Mouse (Mus musculus) limb, embryonic 13.5 days (tissue): Measurements from ENCODE around the gene Disp1. TPM values are rescaled to one million over a fixed set of nuclear protein-coding genes. Genes with fewer than 3 reads are reported as not detected.

Experiments used
- ATAC-seq: fragments of 200-750 bp; cut with Nextera tagmentation; 2 replicates; pipeline ENCODE4 v1.8.0; 2017; ENCODE audit warnings: low read depth, moderate number of reproducible peaks, moderate TSS enrichment; ENCODE audit not compliant: low FRiP score
- H3K27ac ChIP-seq: fragments of 300-500 bp; sonication (generic); 2 replicates; pipeline ENCODE4 v1.5.1; 2015; ENCODE audit warnings: inconsistent platforms, mild to moderate bottlenecking, moderate library complexity
- H3K27me3 ChIP-seq: fragments of 300-500 bp; sonication (generic); 2 replicates; pipeline ENCODE4 v1.6.1; 2015; ENCODE audit warnings: mild to moderate bottlenecking, inconsistent platforms
- H3K36me3 ChIP-seq: fragments of 300-500 bp; sonication (generic); 2 replicates; pipeline ENCODE4 v1.6.1; 2015; ENCODE audit warnings: inconsistent platforms, mild to moderate bottlenecking, moderate library complexity
- H3K4me1 ChIP-seq: fragments of 300-500 bp; sonication (generic); 2 replicates; pipeline ENCODE4 v1.6.1; 2015; ENCODE audit warnings: inconsistent platforms
- H3K4me2 ChIP-seq: fragments of 300-500 bp; sonication (generic); replicated peaks from 2 replicates; pipeline ENCODE4 v1.6.1; 2015; ENCODE audit warnings: inconsistent platforms, mild to moderate bottlenecking, moderate library complexity
- H3K4me3 ChIP-seq: fragments of 300-500 bp; sonication (generic); 2 replicates; pipeline ENCODE4 v1.5.1; 2015; ENCODE audit warnings: moderate library complexity, mild to moderate bottlenecking, inconsistent platforms
- H3K9ac ChIP-seq: fragments of 300-500 bp; sonication (generic); 2 replicates; pipeline ENCODE4 v1.6.1; 2015; ENCODE audit warnings: mild to moderate bottlenecking, inconsistent platforms
- H3K9me3 ChIP-seq: fragments of 300-500 bp; sonication (generic); 2 replicates; pipeline ENCODE4 v1.6.1; 2016; ENCODE audit warnings: inconsistent platforms
- WGBS: fragments of 180-500 bp; shearing (Covaris S2); methylation state at CpG from one replicate; pipeline ENCODE4 v1.1.7; 2015; 5-methylcytosine and 5-hydroxymethylcytosine counted together
- polyA plus RNA-seq: library from polyadenylated mRNA; unstranded; fragments of >200 nt; fragmentation: Nextera tagmentation; extraction: Ambion mirVana; gene quantifications from 2 replicates; pipeline ENCODE4 v1.2.1, GENCODE M21; 2015

The Disp1 gene
- polyA plus RNA-seq, 1 experiment from 2014 or later, result 34.0 TPM

DNA sequence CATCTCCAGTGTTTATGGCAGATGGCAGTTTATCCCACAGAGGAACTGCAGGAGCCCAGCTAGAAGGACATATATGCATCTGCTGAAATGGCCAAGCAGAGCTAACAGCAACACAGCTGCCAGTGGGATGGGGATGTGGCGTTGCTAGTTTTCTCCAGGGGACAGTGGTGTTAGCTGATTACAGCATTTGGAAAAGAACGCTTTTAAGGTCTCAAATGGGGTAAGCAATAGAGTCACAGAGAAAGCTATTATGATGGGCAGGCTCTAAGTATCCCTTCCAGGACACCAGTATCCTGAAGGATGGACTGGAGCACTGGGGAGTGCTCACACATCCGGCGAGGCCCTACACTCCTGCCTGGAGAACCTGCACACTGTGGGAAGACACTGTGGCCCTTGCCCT is 129.0 kb downstream of the Disp1 start:
- Histone ChIP-seq H3K4me3 (no peak overlapping the region), H3K9me3 (no peaks in the 10 kb centered on the region), H3K27me3 (no peaks in the 10 kb centered on the region), H3K36me3 (peaks cover 90% of the 10 kb centered on the region), H3K4me1 (peaks cover 23% of the 10 kb centered on the region), H3K27ac (no peak overlapping the region), H3K4me2 (no peak overlapping the region), H3K9ac (no peak overlapping the region)
- ATAC-seq, result no peak
- WGBS, result 88% methylated on average over 4 of the region's 4 CpGs

DNA sequence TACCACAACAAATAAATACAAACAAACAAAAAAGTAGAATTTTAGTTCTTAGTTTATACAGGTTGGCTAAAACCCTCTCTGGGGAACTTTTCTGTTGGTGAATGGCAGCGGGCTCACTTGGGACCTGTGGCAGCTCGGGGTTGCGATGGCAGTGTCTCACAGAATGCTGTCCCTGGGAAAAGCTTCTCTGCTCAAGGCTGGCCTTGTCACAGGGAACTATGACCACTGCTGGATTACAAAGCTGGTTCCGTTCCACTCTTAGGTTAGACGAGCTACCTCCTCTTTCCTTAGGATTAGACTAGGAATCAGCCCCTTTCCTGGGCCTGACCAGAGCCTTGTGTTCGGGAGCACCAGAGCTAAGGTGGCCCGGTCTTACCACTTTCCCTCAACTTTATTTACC is 130.1 kb downstream of the Disp1 start:
- Histone ChIP-seq H3K4me2 (no peak overlapping the region), H3K9ac (no peak overlapping the region), H3K4me3 (no peak overlapping the region), H3K9me3 (no peaks in the 10 kb centered on the region), H3K27ac (no peak overlapping the region), H3K36me3 (peaks cover 90% of the 10 kb centered on the region), H3K27me3 (no peaks in the 10 kb centered on the region), H3K4me1 (peaks cover 26% of the 10 kb centered on the region)
- 93% methylated on average over 7 of the region's 7 CpGs for WGBS
- no peak for ATAC-seq

DNA sequence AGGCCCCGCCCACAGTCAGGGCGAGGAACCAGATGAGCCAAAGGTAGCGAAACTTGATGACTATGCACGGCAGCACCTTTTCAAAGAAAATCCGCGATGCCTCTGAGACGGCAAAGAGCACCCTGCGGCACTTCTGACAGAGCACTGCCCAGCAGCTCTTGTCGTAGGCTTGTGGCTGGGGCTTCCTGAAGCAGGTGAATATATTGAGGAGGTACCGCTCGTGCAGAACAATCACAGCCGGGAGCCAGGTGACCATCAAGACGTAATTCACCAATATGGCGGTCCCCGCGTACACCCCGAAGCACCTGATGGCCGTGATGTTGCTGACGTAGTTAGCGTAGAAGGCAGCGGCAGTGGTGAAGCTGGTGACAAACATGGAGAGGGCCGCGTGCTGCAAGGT is 132.7 kb downstream of the Disp1 start:
- peaks cover 87% of the 10 kb centered on the region for H3K36me3 ChIP-seq
- H3K27ac ChIP-seq, result no peak overlapping the region
- ATAC-seq, result no peak
- no peak overlapping the region for H3K4me2 ChIP-seq
- 97% methylated on average over 23 of the region's 23 CpGs for WGBS
- H3K9ac ChIP-seq, result no peak overlapping the region
- H3K9me3 ChIP-seq, result no peaks in the 10 kb centered on the region
- no peak overlapping the region for H3K4me3 ChIP-seq
- H3K4me1 ChIP-seq, result peaks cover 38% of the 10 kb centered on the region
- H3K27me3 ChIP-seq, result no peaks in the 10 kb centered on the region

DNA sequence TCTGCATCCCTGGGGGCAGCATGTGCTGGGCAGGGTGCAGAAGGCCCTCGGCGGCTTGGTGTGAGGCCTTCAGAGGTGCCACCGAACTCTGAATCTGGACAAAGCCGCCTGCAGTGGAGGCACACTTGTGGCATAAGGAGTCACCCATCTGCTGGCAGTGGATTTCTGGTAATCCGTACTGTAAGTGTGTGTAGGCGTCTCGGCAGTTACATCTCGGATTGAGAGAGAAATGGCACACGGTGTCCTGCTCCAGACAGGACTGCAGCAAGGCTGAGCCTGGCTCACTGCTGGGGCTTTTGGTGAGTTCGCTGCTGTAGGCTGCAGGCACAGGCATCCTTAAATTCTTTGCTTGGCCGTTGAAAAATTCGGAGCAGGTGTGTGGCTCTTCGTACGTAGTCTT is 134.5 kb downstream of the Disp1 start:
- 72% methylated on average over 14 of the region's 14 CpGs for WGBS
- no peak for ATAC-seq
- H3K4me2 ChIP-seq, result no peak overlapping the region
- H3K36me3 ChIP-seq, result peaks cover 72% of the 10 kb centered on the region
- H3K9me3 ChIP-seq, result no peaks in the 10 kb centered on the region
- peaks cover 46% of the 10 kb centered on the region for H3K4me1 ChIP-seq
- peak overlapping the region; percentile 33; the same call in 1 of the 2 replicates for H3K27ac ChIP-seq
- H3K9ac ChIP-seq, result no peak overlapping the region
- H3K27me3 ChIP-seq, result no peaks in the 10 kb centered on the region
- no peak overlapping the region for H3K4me3 ChIP-seq

DNA sequence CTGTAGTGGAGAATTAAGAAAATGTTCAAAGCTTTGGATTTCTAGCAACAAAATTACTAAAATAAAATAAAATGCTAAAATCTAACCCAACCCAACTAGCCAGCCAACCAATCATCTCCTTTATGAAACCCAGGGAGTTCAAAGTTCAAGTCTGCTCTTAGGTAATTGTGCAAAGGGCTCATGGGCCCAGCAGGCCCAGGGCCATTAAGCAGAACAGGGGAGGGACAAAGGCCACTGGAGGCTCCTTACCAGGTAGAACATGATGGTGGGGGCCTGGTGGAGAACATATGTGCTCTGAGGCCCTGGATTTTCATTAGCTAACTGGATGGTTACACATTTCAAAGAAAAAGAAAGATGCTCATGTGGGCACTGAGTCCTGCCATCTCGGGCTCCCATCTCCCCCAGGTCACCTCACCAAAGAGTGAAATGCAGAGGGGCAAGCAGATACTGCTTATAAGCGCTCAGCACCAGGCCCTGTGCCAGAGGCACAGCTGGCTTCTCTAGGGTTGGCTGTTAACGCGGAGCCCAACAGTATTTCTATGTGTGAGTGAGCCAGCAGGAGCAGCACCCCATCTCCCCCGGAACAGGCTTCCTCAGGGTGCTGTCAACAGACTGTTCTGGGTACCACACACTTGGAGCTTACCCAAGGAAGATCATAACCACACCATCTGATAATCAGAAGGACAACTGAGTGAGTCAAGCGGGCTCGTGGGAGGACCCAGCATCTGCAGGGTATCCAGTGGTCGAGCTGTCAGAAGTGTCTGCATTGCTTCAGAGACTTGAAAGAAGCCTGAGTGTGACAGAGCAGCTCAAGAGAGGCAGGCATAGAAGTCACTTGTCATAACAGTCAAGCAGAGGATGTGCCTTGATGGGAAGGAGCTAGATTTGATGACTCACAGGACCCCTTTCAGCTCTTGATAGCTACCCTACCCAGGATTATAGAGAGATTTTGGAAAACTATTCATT is 137.0 kb downstream of the Disp1 start:
- WGBS, result 68% methylated on average over 8 of the region's 8 CpGs
- Histone ChIP-seq H3K4me3 (no peak overlapping the region), H3K4me2 (no peak overlapping the region), H3K9ac (no peak overlapping the region), H3K27ac (peak overlapping the region; percentile 80; the same call in 1 of the 2 replicates), H3K27me3 (no peaks in the 10 kb centered on the region), H3K9me3 (peaks cover 5% of the 10 kb centered on the region; the same call in 1 of the 2 replicates), H3K4me1 (peaks cover 59% of the 10 kb centered on the region), H3K36me3 (peaks cover 56% of the 10 kb centered on the region)
- ATAC-seq, result no peak

DNA sequence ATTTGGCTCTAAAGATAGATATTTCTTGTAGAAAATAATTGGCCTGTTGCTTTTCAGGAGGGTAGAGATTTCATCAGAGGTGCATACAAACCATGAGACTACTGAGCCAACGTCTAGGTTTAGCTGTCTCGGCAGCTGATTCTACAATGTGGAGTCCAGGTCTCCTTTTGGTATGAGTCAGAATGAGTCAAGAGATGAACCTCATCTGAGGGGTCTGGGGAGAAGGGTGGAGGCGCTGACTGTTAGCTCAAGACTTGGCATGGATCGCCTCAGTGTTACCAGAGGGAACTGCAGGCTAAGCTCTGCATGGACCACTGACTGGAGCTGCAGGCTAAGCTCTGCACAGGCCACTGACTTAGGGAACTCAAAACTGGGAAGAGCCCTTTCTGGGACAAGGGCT is 138.9 kb downstream of the Disp1 start:
- Histone ChIP-seq H3K9ac (no peak overlapping the region), H3K36me3 (peaks cover 37% of the 10 kb centered on the region), H3K4me3 (no peak overlapping the region), H3K27ac (peak overlapping the region; percentile 81), H3K4me1 (peaks cover 61% of the 10 kb centered on the region), H3K9me3 (peaks cover 5% of the 10 kb centered on the region; the same call in 1 of the 2 replicates), H3K27me3 (no peaks in the 10 kb centered on the region), H3K4me2 (no peak overlapping the region)
- 54% methylated on average over 4 of the region's 4 CpGs for WGBS
- no peak; the same call in 1 of the 2 replicates for ATAC-seq

DNA sequence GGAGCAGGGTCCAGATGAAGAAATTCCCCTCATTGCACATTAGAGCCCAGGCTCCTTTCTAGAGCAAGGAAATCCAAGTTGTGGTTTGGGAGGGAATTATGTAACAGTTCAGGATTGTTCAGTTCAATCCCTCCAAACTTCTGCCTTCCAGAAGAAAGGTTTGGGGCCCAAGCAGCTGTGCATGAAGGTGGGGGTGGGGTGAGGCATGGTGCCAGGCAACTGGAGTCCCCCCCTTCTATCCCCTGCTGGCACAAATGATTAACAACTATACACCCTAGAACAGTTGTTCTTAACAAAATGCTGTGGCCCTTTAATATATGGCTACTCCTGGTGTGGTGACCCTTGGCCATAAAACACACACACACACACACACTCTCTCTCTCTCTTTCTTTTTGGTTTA is 140.2 kb downstream of the Disp1 start:
- H3K4me3 ChIP-seq, result no peak overlapping the region
- H3K9ac ChIP-seq, result no peak overlapping the region
- H3K36me3 ChIP-seq, result peaks cover 24% of the 10 kb centered on the region
- H3K4me1 ChIP-seq, result peaks cover 49% of the 10 kb centered on the region
- H3K9me3 ChIP-seq, result peaks cover 5% of the 10 kb centered on the region; the same call in 1 of the 2 replicates
- H3K4me2 ChIP-seq, result no peak overlapping the region
- H3K27me3 ChIP-seq, result no peaks in the 10 kb centered on the region
- H3K27ac ChIP-seq, result peak overlapping the region; percentile 81; the same call in 1 of the 2 replicates
- no peak for ATAC-seq

DNA sequence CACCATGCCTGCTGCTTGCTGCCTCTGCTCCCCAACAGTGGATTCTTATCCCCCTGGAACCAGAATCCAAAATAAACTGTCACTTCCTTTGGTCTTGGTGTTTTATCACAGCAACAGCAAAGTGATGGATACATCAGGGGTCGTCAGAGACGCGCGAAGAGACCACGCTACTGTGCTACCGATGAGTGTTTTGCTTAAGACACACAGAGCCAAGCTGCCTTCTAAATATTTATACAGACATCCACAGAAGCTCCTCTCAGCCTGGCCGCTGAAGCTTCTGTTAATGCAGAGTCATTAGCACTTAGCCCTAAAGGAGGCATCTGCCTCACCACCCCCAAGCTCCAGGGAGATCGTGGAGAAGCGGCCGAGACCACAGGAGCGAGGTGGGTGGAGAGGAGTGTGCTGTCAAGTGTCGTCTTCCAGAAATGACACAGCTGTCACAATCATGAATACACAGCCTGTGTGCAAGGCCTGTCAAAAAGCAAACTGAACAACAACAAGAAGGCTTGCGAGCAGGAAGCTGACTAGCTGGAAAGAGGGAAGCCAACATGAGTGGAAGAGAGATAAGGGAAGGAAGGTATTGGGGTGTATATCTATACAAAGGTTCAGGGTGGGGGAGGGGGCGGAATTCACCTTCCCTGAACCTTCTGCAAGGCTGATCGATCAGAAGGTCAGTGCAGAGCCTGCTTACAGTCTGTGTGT is 146.1 kb downstream of the Disp1 start:
- Histone ChIP-seq H3K9ac (no peak overlapping the region), H3K27ac (no peak overlapping the region), H3K4me1 (peaks cover 3% of the 10 kb centered on the region; the same call in 1 of the 2 replicates), H3K27me3 (no peaks in the 10 kb centered on the region), H3K36me3 (no peaks in the 10 kb centered on the region; the same call in 1 of the 2 replicates), H3K4me3 (no peak overlapping the region), H3K4me2 (no peak overlapping the region), H3K9me3 (peaks cover 5% of the 10 kb centered on the region; the same call in 1 of the 2 replicates)
- ATAC-seq, result no peak
- WGBS, result 56% methylated on average over 15 of the region's 15 CpGs

DNA sequence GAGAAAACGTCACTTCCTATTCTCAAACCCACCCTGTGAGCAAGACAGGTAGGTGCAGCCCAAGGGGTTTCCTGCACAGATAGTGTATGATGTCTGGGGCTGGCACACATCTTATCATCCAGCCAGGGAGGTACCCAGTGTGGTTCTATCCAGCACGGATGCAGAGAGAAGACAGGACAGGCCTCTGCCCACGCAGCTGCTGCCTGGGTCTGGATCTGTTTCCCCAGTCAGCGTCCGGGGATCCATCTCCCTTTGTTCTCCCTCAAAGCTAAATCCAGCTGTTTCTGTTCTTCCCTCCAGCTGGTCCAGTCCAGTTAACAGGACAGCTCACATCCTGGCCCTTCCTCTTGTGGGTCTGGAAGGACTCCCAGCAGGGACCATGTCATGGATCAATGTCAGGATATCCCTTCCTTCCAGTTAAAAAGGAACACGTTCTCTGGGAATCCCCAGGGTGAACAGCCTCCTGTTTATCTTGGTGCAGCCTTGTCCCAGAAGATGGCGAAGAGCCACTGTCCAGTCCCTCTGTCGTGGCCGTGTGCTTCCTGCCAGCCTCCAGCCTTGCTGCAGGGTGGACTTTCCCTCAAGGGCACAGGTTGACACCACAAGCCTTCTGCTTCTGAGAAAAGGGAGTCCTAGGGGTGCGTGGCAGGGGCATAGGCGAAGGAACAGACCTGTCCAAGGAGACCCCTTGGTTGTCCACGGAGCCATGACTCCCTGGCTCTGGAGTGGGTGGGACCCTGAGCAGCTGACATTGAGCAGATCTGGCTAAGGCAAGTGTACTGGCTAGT is 148.9 kb downstream of the Disp1 start:
- Histone ChIP-seq H3K36me3 (no peaks in the 10 kb centered on the region), H3K4me2 (no peak overlapping the region), H3K9ac (no peak overlapping the region), H3K4me1 (no peaks in the 10 kb centered on the region; the same call in 1 of the 2 replicates), H3K27ac (no peak overlapping the region; the same call in 1 of the 2 replicates), H3K9me3 (no peaks in the 10 kb centered on the region), H3K27me3 (no peaks in the 10 kb centered on the region), H3K4me3 (no peak overlapping the region)
- WGBS, result 64% methylated on average over 12 of the region's 12 CpGs
- peak; percentile 11; the same call in 1 of the 2 replicates for ATAC-seq

DNA sequence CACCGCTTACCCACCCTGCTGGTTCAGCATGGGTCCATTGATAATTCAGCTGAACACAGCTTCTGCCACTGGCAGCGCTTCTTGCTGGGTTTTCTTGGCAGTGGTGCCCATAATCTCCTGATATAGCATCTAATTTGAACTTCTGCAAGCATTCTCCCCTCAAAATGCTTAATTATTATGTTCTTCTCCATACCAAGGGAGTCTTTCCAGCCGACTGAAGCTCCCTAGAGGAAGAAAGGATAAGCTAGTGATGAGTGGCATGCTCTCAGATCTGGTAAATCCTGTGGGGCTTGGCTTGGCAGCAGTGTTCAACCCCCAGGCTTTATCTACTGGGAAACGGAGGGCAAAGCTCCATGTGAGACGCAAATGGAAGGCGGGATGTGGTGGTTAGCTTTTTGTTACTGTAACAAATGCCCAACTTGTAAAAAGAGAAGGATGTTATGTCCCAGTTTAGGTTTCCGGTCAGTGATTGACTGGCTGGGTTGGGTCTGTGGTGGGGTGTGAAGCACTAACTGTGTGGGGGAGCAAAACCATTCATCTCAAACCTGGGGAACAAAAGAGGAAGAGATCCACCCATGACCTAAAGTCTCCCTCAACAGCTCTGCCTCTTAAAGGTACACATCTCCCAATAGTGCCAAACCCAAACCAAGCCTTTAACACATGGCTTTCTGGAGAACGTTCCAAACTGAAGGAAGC is 151.2 kb downstream of the Disp1 start:
- H3K4me2 ChIP-seq, result no peak overlapping the region
- no peaks in the 10 kb centered on the region for H3K36me3 ChIP-seq
- H3K4me3 ChIP-seq, result no peak overlapping the region
- H3K27ac ChIP-seq, result no peak overlapping the region
- H3K9ac ChIP-seq, result no peak overlapping the region
- no peak for ATAC-seq
- WGBS, result 88% methylated on average over 8 of the region's 8 CpGs
- H3K27me3 ChIP-seq, result no peaks in the 10 kb centered on the region
- no peaks in the 10 kb centered on the region for H3K9me3 ChIP-seq
- no peaks in the 10 kb centered on the region; the same call in 1 of the 2 replicates for H3K4me1 ChIP-seq

DNA sequence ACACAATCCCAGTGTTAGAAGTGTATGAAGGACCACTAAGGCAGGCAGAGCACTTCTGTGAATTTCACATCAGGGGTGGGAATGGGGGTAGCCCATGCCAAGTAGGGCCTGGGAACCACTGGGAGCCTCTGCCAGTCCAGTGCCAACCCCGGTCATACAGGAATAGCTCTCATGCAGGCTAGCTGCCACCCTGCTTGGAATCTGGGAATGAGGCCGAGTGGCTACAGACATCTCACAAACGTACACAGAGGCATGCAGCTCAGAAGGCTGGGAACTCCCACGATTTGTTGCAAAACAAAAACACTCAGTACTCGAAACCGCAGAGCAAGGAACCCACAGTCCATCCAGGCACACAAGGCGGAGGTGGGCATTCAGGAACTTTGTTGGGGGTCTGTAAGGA is 153.5 kb downstream of the Disp1 start:
- WGBS, result 84% methylated on average over 7 of the region's 7 CpGs
- Histone ChIP-seq H3K4me1 (no peaks in the 10 kb centered on the region; the same call in 1 of the 2 replicates), H3K36me3 (no peaks in the 10 kb centered on the region), H3K4me2 (no peak overlapping the region), H3K27ac (no peak overlapping the region; the same call in 1 of the 2 replicates), H3K9ac (no peak overlapping the region), H3K4me3 (no peak overlapping the region), H3K27me3 (no peaks in the 10 kb centered on the region), H3K9me3 (no peaks in the 10 kb centered on the region)
- no peak for ATAC-seq
